Mouse (Mus musculus) limb, embryonic 15.5 days (tissue): Measurements from ENCODE around the gene Olfr815. TPM values are rescaled to one million over a fixed set of nuclear protein-coding genes. Genes with fewer than 3 reads are reported as not detected.
"Not testable (repeated sequence)": the region's sequence is repeated elsewhere in the genome, so short reads cannot be mapped to it uniquely, and the experiment has no call there.

Experiments
- ATAC-seq: fragments of 200-750 bp; cut with Nextera tagmentation; 2 replicates; pipeline ENCODE4 v1.8.0; 2017; ENCODE audit warnings: low read depth, moderate TSS enrichment; ENCODE audit not compliant: insufficient number of reproducible peaks, low FRiP score, low TSS enrichment
- H3K27ac ChIP-seq: fragments of 300-500 bp; sonication (generic); 2 replicates; pipeline ENCODE4 v1.5.1; 2015; ENCODE audit warnings: moderate library complexity, mild to moderate bottlenecking, inconsistent platforms
- H3K27me3 ChIP-seq: fragments of 300-500 bp; sonication (generic); 2 replicates; pipeline ENCODE4 v1.6.1; 2015; ENCODE audit warnings: inconsistent platforms
- H3K36me3 ChIP-seq: fragments of 300-500 bp; sonication (generic); 2 replicates; pipeline ENCODE4 v1.6.1; 2015; ENCODE audit warnings: inconsistent platforms
- H3K4me1 ChIP-seq: fragments of 300-500 bp; sonication (generic); 2 replicates; pipeline ENCODE4 v1.6.1; 2015; ENCODE audit warnings: inconsistent platforms
- H3K4me2 ChIP-seq: fragments of 300-500 bp; sonication (generic); 2 replicates; pipeline ENCODE4 v1.6.1; 2015; ENCODE audit warnings: mild to moderate bottlenecking, inconsistent platforms
- H3K4me3 ChIP-seq: fragments of 300-500 bp; sonication (generic); 2 replicates; pipeline ENCODE4 v1.5.1; 2015; ENCODE audit warnings: mild to moderate bottlenecking, inconsistent platforms
- H3K9ac ChIP-seq: fragments of 300-500 bp; sonication (generic); 2 replicates; pipeline ENCODE4 v1.6.1; 2015; ENCODE audit warnings: inconsistent platforms
- H3K9me3 ChIP-seq: fragments of 300-500 bp; sonication (generic); 2 replicates; pipeline ENCODE4 v1.6.1; 2016; ENCODE audit warnings: inconsistent platforms
- WGBS: fragments of 180-500 bp; shearing (Covaris S2); methylation state at CpG from one replicate; pipeline ENCODE4 v1.1.7; 2015; 5-methylcytosine and 5-hydroxymethylcytosine counted together
- polyA plus RNA-seq: library from polyadenylated mRNA; unstranded; fragments of >200 nt; fragmentation: Nextera tagmentation; extraction: Ambion mirVana; gene quantifications from 2 replicates; pipeline ENCODE4 v1.2.1, GENCODE M21; 2015

Olfr815 gene
- not detected in 2 replicates for polyA plus RNA-seq

GRCm38 (mm10) chr10:129905767-129906166 is at the start of gene Olfr815:
Gene Olfr815, minus strand, starts transcription at chr10:129905867.
- H3K27ac ChIP-seq, H3K4me2 ChIP-seq, H3K4me1 ChIP-seq, H3K9ac ChIP-seq, H3K9me3 ChIP-seq, ATAC-seq, H3K4me3 ChIP-seq, H3K36me3 ChIP-seq, H3K27me3 ChIP-seq: not testable (repeated sequence)
- 63% methylated on average over 1 of the region's 1 CpGs for WGBS

GRCm38 (mm10) chr10:129949000-129949399 is 43.3 kb upstream of the Olfr815 start, which contains the start of gene Olfr818:
Gene Olfr818, minus strand, starts transcription at chr10:129949100.
- Histone ChIP-seq H3K4me2 (no peak within 1 kb of the TSS), H3K27me3 (no peaks in the 10 kb centered on the region), H3K4me3 (no peak within 1 kb of the TSS), H3K36me3 (no peaks in the 10 kb centered on the region), H3K9me3 (no peaks in the 10 kb centered on the region), H3K4me1 (no peaks in the 10 kb centered on the region), H3K9ac (no peak within 1 kb of the TSS), H3K27ac (no peak within 1 kb of the TSS)
- 79% methylated on average over 2 of the region's 2 CpGs for WGBS
- no peak for ATAC-seq

GRCm38 (mm10) chr10:129915497-129915896 is 9.8 kb upstream of the Olfr815 start, which contains the start of gene Olfr816:
Gene Olfr816, minus strand, starts transcription at chr10:129915597.
- Histone ChIP-seq H3K9ac (no peak within 1 kb of the TSS), H3K4me1 (no peaks in the 10 kb centered on the region), H3K27ac (no peak within 1 kb of the TSS), H3K4me3 (no peak within 1 kb of the TSS), H3K36me3 (no peaks in the 10 kb centered on the region), H3K4me2 (no peak within 1 kb of the TSS), H3K9me3 (no peaks in the 10 kb centered on the region), H3K27me3 (no peaks in the 10 kb centered on the region)
- ATAC-seq, result no peak
- WGBS, result 61% methylated on average over 1 of the region's 1 CpGs

- Histone ChIP-seq H3K9me3 (no peaks in the 10 kb centered on the region), H3K36me3 (no peaks in the 10 kb centered on the region), H3K4me1 (no peaks in the 10 kb centered on the region), H3K27ac (no peak overlapping the region), H3K9ac (no peak overlapping the region), H3K4me2 (no peak overlapping the region), H3K27me3 (no peaks in the 10 kb centered on the region), H3K4me3 (no peak overlapping the region)
- 88% methylated on average over 7 of the region's 7 CpGs for WGBS
- ATAC-seq, result no peak
Measured at GRCm38 (mm10) chr10:129885934-129886333, 19.7 kb downstream of the Olfr815 start.

- not testable (repeated sequence) for H3K27ac ChIP-seq, H3K9ac ChIP-seq, H3K27me3 ChIP-seq, H3K9me3 ChIP-seq, H3K36me3 ChIP-seq, ATAC-seq, H3K4me1 ChIP-seq, H3K4me2 ChIP-seq, H3K4me3 ChIP-seq
- WGBS, result 63% methylated on average over 6 of the region's 6 CpGs
Measured at GRCm38 (mm10) chr10:129885496-129885895, 20.2 kb downstream of the Olfr815 start.

GRCm38 (mm10) chr10:129879751-129880150 is 25.9 kb downstream of the Olfr815 start, which contains the start of gene Olfr814:
Gene Olfr814, minus strand, starts transcription at chr10:129879851.
- WGBS, result 64% methylated on average over 1 of the region's 1 CpGs

GRCm38 (mm10) chr10:129855067-129855466 is 50.6 kb downstream of the Olfr815 start, which contains the start of gene Olfr813:
Gene Olfr813, plus strand, starts transcription at chr10:129855367.
- Histone ChIP-seq H3K9ac (no peak within 1 kb of the TSS), H3K4me2 (no peak within 1 kb of the TSS), H3K4me3 (no peak within 1 kb of the TSS), H3K27me3 (no peaks in the 10 kb centered on the region), H3K36me3 (no peaks in the 10 kb centered on the region), H3K4me1 (no peaks in the 10 kb centered on the region), H3K9me3 (no peaks in the 10 kb centered on the region), H3K27ac (no peak within 1 kb of the TSS)
- no peak for ATAC-seq

More at GRCm38 (mm10) chr10:129879751-129880150, 25.9 kb downstream of the Olfr815 start, which contains the start of gene Olfr814:
- not testable (repeated sequence) for H3K4me1 ChIP-seq, H3K27me3 ChIP-seq, H3K27ac ChIP-seq, H3K4me3 ChIP-seq, H3K9ac ChIP-seq, H3K36me3 ChIP-seq, H3K9me3 ChIP-seq, ATAC-seq, H3K4me2 ChIP-seq

Other genes starting within 250 kb of the Olfr815 start
- gene Olfr800, start 248.2 kb downstream of the Olfr815 start, polyA plus RNA-seq, result not detected in 2 replicates
- gene Olfr801, start 232.0 kb downstream of the Olfr815 start, polyA plus RNA-seq, result not detected in 2 replicates
- gene Olfr802, start 217.7 kb downstream of the Olfr815 start, polyA plus RNA-seq, result not detected in 2 replicates
- gene Olfr803, start 211.6 kb downstream of the Olfr815 start, polyA plus RNA-seq, result not detected in 2 replicates
- not detected in 2 replicates for gene Olfr804, start 202.7 kb downstream of the Olfr815 start, polyA plus RNA-seq
- gene Olfr805, start 176.5 kb downstream of the Olfr815 start, polyA plus RNA-seq, result not detected in 2 replicates
- not detected in 2 replicates for gene Olfr806, start 163.9 kb downstream of the Olfr815 start, polyA plus RNA-seq
- gene Olfr807, start 148.1 kb downstream of the Olfr815 start, polyA plus RNA-seq, result not detected in 2 replicates
- not detected in 2 replicates for gene Olfr808, start 140.4 kb downstream of the Olfr815 start, polyA plus RNA-seq
- gene Olfr809, start 131.2 kb downstream of the Olfr815 start, polyA plus RNA-seq, result not detected in 2 replicates
- not detected in 2 replicates for gene Olfr810, start 111.0 kb downstream of the Olfr815 start, polyA plus RNA-seq
- not detected in 2 replicates for gene Olfr811, start 101.5 kb downstream of the Olfr815 start, polyA plus RNA-seq
- gene Olfr812, start 59.8 kb downstream of the Olfr815 start, polyA plus RNA-seq, result not detected in 2 replicates
- gene Olfr813, start 50.5 kb downstream of the Olfr815 start, polyA plus RNA-seq, result not detected in 2 replicates
- not detected in 2 replicates for gene Olfr814, start 26.0 kb downstream of the Olfr815 start, polyA plus RNA-seq
- gene Olfr816, start 9.7 kb upstream of the Olfr815 start, polyA plus RNA-seq, result not detected in 2 replicates
- not detected in 2 replicates for gene Olfr818, start 43.2 kb upstream of the Olfr815 start, polyA plus RNA-seq
- gene Olfr819, start 61.4 kb upstream of the Olfr815 start, polyA plus RNA-seq, result not detected in 2 replicates
- not detected in 2 replicates for gene Olfr247, start 70.3 kb upstream of the Olfr815 start, polyA plus RNA-seq
- not detected in 2 replicates for gene Gm10310, start 79.2 kb upstream of the Olfr815 start, polyA plus RNA-seq
- gene Olfr820, start 106.8 kb upstream of the Olfr815 start, polyA plus RNA-seq, result not detected in 2 replicates
- not detected in 2 replicates for gene Olfr821, start 124.5 kb upstream of the Olfr815 start, polyA plus RNA-seq
- not detected in 2 replicates for gene Olfr822, start 165.3 kb upstream of the Olfr815 start, polyA plus RNA-seq
- not detected in 2 replicates for gene Olfr823, start 209.5 kb upstream of the Olfr815 start, polyA plus RNA-seq
- gene Olfr824, start 224.1 kb upstream of the Olfr815 start, polyA plus RNA-seq, result not detected in 2 replicates